Mouse (Mus musculus) ES-Bruce4 (cell line): Measurements from ENCODE around the gene Lmcd1.

Experiments used
- CTCF ChIP-seq: IDR thresholded peaks from one replicate; pipeline ENCODE4 v1.8.1; 2011; ENCODE audit warnings: low read depth, low read length
- EP300 ChIP-seq: IDR thresholded peaks from 2 replicates; pipeline ENCODE4 v1.6.1; 2011; ENCODE audit warnings: low read depth, low read length; ENCODE audit not compliant: insufficient read depth
- POLR2A ChIP-seq: IDR thresholded peaks from one replicate; pipeline ENCODE4 v1.8.1; 2011; ENCODE audit warnings: low read length; ENCODE audit not compliant: insufficient read depth

GRCm38 (mm10) chr6:112264321-112264720 is 9.2 kb upstream of the Lmcd1 start:
- no peak for TF ChIP-seq POLR2A
- no peak for TF ChIP-seq CTCF
- TF ChIP-seq EP300, result no peak
